Mouse (Mus musculus): ENCODE results near the gene Efna2. TPM values are rescaled to one million over a fixed set of nuclear protein-coding genes. Genes with fewer than 3 reads are reported as not detected.
A peak's percentile ranks its signal among the peaks of the same experiment; 100 is the strongest.

The Efna2 gene
- polyA plus RNA-seq, 1 experiment from 2014 or later: 14.5 TPM

DNA sequence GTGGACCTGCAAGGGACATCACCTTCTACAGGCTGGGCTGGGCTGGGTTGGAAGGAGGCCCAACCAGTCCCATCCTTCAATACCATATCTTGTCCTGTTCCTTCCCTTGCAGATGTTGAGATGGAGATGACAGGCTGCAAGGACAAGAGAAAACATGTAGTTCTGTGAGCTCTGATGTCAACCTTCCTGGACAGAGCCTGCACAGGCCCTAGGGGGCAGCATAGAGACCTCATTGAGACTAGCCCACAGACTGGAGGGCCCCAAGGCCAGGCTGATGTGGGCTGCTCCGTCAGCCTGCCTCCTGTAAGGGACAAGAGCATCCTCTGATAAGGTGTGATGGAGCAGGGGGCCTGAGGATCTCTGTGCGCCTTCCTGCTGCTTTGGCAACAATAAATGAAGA is 4.6 kb upstream of the Efna2 start:
- Histone ChIP-seq H3K9me3 (replicated peaks; ENCODE audit: control insufficient read depth, low read length) (no peaks in the 10 kb centered on the region), H3K4me1 (ENCODE audit: control insufficient read depth, insufficient read depth, low read length) (peaks cover 10% of the 10 kb centered on the region), H3K4me2 (ENCODE audit: low read length) (no peak overlapping the region), H3K4me3 (ENCODE audit: low read depth, low read length) (no peak overlapping the region), H3K9ac (ENCODE audit: low read length) (no peak overlapping the region), H3K36me3 (ENCODE audit: control insufficient read depth, insufficient read depth, low read length) (peaks cover 29% of the 10 kb centered on the region), H3K27me3 (replicated peaks; ENCODE audit: control insufficient read depth, insufficient read depth, low read length) (no peaks in the 10 kb centered on the region), H3K27ac (ENCODE audit: low read depth, low read length) (no peak overlapping the region)
- DNase-seq (ENCODE audit: low spot score): no peak
- ATAC-seq: no peak
- WGBS: 54% methylated on average over 2 of the region's 2 CpGs

DNA sequence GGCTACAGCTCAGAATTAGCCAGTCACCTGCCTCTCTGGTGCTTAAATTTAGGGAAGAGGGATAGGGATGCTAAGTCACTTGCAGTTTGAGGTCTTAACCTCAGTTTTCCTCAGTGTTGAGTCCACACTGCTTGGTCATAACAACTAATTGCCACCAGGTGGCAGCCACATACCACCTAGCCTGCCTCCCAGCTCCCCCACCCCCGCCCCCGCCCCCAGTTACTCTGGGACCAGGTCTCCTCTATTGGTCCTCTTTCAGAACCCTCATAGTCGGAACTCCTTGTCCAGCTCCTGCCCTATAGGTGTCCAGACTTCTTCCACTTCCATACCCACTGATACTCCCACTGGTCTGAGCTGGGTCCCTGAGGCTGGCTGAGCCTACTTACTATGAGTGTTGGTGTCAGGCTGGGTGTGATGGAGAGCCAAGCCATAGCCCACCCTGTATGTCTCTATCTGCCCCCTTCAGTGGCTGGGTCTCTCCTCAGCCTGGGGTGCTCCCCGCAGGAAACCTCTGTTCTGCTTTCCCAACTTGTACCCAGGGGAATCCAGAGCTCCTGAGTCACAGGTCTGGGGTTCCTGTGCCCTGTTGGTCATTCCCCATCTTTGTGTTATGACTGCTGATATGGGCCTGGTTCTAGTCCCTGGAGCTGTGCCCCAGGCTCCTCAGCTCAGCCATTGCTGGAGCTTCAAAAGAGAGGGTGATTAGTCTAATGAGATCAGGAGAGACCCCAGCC is 3.6 kb upstream of the Efna2 start:
- H3K4me2 ChIP-seq (ENCODE audit: low read length): no peak overlapping the region
- no peak overlapping the region for H3K4me3 ChIP-seq (ENCODE audit: low read depth, low read length)
- ATAC-seq: no peak
- H3K9ac ChIP-seq (ENCODE audit: low read length): no peak overlapping the region
- no peak overlapping the region for H3K27ac ChIP-seq (ENCODE audit: low read depth, low read length)
- H3K27me3 ChIP-seq (replicated peaks; ENCODE audit: control insufficient read depth, insufficient read depth, low read length): no peaks in the 10 kb centered on the region
- 15% methylated on average over 4 of the region's 4 CpGs for WGBS
- H3K9me3 ChIP-seq (replicated peaks; ENCODE audit: control insufficient read depth, low read length): no peaks in the 10 kb centered on the region
- peaks cover 19% of the 10 kb centered on the region for H3K36me3 ChIP-seq (ENCODE audit: control insufficient read depth, insufficient read depth, low read length)
- H3K4me1 ChIP-seq (ENCODE audit: control insufficient read depth, insufficient read depth, low read length): peaks cover 13% of the 10 kb centered on the region
- peak; percentile 72 for DNase-seq (ENCODE audit: low spot score)

DNA sequence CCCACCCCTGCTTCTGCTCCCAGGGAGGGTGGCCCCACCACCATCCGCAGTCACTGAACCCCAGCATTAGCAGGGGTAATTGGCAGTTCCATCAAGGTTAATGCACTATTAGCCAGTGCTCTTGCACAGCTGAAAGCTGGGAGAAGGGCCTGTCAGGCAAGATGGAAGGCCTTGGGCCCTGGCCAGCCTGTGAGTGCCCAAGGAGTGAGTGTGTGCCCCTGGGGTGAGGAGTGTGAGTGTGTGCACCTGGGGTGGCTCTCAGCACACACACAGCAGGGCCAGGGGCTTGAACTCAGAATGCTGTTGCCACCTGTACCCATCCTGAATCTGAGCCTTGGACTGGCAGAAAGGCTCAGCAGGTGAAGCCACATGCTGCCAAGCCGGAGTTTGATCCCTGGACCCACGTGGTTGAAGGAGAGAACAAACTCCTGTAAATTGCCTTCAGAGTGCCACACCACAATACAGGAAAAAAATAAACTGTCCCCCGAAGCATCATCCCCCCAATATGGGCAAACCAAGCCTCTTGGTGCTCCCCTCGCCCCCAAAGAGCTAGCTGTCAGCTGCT is 2.9 kb upstream of the Efna2 start:
- Histone ChIP-seq H3K9me3 (replicated peaks; ENCODE audit: control insufficient read depth, low read length) (no peaks in the 10 kb centered on the region), H3K9ac (ENCODE audit: low read length) (no peak overlapping the region), H3K4me3 (ENCODE audit: low read depth, low read length) (no peak overlapping the region), H3K27ac (ENCODE audit: low read depth, low read length) (no peak overlapping the region), H3K4me2 (ENCODE audit: low read length) (no peak overlapping the region), H3K27me3 (replicated peaks; ENCODE audit: control insufficient read depth, insufficient read depth, low read length) (no peaks in the 10 kb centered on the region), H3K4me1 (ENCODE audit: control insufficient read depth, insufficient read depth, low read length) (peaks cover 19% of the 10 kb centered on the region), H3K36me3 (ENCODE audit: control insufficient read depth, insufficient read depth, low read length) (peaks cover 13% of the 10 kb centered on the region)
- no peak for DNase-seq (ENCODE audit: low spot score)
- WGBS: 75% methylated on average over 5 of the region's 5 CpGs
- no peak for ATAC-seq

DNA sequence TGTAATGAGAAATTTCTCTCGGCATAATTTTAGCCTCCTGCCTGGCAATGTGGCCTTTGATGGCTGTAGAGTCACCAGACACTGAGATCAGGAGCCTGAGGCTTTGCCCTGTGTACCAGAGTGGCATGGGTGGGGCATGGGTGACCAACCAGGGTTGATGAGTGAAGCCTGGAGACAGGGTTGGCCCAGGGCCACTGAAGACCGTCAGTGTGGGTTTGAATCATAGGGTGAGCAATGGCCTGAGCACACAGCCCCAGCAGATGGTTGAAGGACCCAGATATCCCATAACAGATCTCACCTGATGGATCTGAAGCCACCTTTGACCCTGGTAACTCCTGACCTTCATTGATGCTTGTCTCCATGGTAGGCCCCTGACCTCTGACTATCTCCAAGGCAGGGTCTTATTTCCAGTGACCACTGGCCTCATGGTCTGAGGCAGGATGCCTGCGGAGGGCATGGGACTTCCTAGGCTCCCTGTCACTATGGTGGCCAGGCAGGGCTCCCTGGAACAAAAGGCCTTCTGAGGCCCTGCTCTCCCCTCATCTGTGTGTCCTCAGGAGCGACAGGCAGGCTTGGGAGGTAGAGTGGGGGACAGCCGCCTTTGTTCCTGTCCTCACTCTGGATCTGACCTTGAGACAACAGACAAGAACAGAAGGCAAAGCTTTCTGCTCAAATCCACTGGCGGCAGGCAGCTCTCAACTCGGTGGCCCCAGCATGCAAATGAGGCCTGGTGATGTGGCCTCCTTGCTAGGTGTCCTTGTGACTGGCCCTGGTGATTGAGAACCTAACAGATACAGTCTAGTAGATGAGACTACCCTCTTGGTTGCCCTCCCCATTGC is 1.6 kb upstream of the Efna2 start:
- WGBS: 63% methylated on average over 7 of the region's 7 CpGs
- H3K27me3 ChIP-seq (replicated peaks; ENCODE audit: control insufficient read depth, insufficient read depth, low read length): no peaks in the 10 kb centered on the region
- H3K4me2 ChIP-seq (ENCODE audit: low read length): no peak overlapping the region
- peaks cover 13% of the 10 kb centered on the region for H3K4me1 ChIP-seq (ENCODE audit: control insufficient read depth, insufficient read depth, low read length)
- no peak overlapping the region for H3K27ac ChIP-seq (ENCODE audit: low read depth, low read length)
- no peaks in the 10 kb centered on the region for H3K9me3 ChIP-seq (replicated peaks; ENCODE audit: control insufficient read depth, low read length)
- H3K36me3 ChIP-seq (ENCODE audit: control insufficient read depth, insufficient read depth, low read length): peaks cover 9% of the 10 kb centered on the region; the same call in 1 of the 2 replicates
- DNase-seq (ENCODE audit: low spot score) (no peak), ATAC-seq (no peak)
- peak overlapping the region; percentile 3; the same call in 1 of the 2 replicates for H3K9ac ChIP-seq (ENCODE audit: low read length)
- no peak overlapping the region for H3K4me3 ChIP-seq (ENCODE audit: low read depth, low read length)

DNA sequence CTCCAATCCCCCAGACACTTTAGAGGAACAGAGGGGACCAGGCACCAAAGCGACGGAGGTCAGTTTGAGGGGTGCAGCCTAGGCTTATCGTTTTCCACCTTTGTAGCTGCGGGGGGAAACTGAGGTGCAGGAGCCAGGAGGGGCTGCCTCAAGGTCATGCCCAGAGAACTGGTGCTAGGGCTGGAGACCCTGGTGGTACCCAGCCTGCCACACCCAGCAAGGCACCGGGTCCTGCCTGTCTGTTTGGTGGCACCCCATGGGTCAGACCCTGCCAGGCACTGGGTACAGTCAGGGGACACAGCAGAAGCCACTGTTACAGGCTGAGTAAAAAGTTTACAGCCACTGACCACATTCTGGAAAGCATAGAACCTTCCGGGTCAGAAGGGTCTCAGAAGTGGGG is 1.0 kb downstream of the Efna2 start:
- DNase-seq (ENCODE audit: low spot score) (no peak), ATAC-seq (no peak)
- Histone ChIP-seq H3K4me1 (ENCODE audit: control insufficient read depth, insufficient read depth, low read length) (peaks cover 13% of the 10 kb centered on the region), H3K27me3 (replicated peaks; ENCODE audit: control insufficient read depth, insufficient read depth, low read length) (no peaks in the 10 kb centered on the region), H3K9me3 (replicated peaks; ENCODE audit: control insufficient read depth, low read length) (no peaks in the 10 kb centered on the region), H3K27ac (ENCODE audit: low read depth, low read length) (no peak overlapping the region), H3K36me3 (ENCODE audit: control insufficient read depth, insufficient read depth, low read length) (peaks cover 15% of the 10 kb centered on the region), H3K4me2 (ENCODE audit: low read length) (peak overlapping the region; percentile 89), H3K4me3 (ENCODE audit: low read depth, low read length) (peak overlapping the region; percentile 81), H3K9ac (ENCODE audit: low read length) (peak overlapping the region; percentile 97)
- WGBS: 54% methylated on average over 6 of the region's 6 CpGs

DNA sequence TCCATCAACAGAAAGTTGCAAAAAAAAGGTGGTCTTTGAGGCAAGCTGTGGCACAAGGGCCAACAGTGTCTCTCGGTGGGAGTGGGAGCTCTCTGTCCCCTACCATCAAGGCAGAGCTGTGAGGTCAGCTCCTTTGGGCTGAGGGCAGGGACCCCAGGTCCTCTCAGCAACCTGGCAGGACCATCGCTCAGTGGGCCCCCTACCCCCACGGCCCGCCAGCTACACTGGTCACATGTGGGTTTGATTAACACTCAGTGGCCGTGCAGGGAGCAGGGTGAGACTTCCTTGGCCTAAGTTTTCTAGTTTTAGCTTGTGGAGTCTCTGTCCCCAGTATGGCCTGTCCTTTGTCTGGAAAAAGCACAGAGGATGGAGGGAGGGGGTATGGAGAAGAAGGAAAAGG is 1.5 kb downstream of the Efna2 start:
- Histone ChIP-seq H3K27ac (ENCODE audit: low read depth, low read length) (no peak overlapping the region), H3K9ac (ENCODE audit: low read length) (peak overlapping the region; percentile 97), H3K36me3 (ENCODE audit: control insufficient read depth, insufficient read depth, low read length) (peaks cover 15% of the 10 kb centered on the region), H3K4me3 (ENCODE audit: low read depth, low read length) (peak overlapping the region; percentile 81), H3K4me1 (ENCODE audit: control insufficient read depth, insufficient read depth, low read length) (peaks cover 13% of the 10 kb centered on the region), H3K27me3 (replicated peaks; ENCODE audit: control insufficient read depth, insufficient read depth, low read length) (no peaks in the 10 kb centered on the region), H3K9me3 (replicated peaks; ENCODE audit: control insufficient read depth, low read length) (no peaks in the 10 kb centered on the region), H3K4me2 (ENCODE audit: low read length) (peak overlapping the region; percentile 89)
- 43% methylated on average over 5 of the region's 5 CpGs for WGBS
- no peak for ATAC-seq
- no peak for DNase-seq (ENCODE audit: low spot score)

DNA sequence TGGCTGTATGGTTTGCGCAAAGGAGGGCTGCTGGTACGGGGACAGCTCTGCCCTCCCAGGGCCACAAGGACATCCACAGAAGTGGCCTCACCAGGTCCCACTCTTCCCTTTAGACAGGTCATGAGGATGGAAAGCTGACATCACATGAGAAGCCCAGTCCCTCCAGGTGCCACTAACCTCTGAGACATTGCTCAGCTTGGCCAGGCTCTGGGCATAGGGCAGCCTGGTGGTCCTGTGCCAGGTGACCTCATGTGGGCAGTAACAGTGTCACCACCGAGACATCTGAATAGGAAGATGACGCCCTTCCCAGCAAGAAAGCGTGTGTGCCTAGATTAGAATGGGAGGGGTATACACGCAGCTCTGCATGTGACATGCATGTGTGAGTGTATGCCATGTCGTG is 3.3 kb downstream of the Efna2 start:
- ATAC-seq (no peak), DNase-seq (ENCODE audit: low spot score) (no peak)
- WGBS: 93% methylated on average over 7 of the region's 7 CpGs

DNA sequence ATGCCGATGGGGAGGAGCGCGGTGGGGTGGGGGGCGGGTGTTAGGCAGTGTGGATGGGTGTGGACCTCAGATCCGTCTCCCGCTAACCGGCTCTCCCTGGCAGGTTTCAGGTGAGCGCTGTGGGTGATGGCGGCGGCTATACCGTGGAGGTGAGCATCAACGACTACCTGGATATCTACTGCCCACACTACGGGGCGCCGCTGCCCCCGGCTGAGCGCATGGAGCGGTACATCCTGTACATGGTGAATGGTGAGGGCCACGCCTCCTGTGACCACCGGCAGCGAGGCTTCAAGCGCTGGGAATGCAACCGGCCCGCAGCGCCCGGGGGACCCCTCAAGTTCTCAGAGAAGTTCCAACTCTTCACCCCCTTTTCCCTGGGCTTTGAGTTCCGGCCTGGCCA is 7.4 kb downstream of the Efna2 start:
- peaks cover 9% of the 10 kb centered on the region for H3K4me1 ChIP-seq (ENCODE audit: control insufficient read depth, insufficient read depth, low read length)

More for the DNA sequence above, 3.3 kb downstream of the Efna2 start:
- H3K27me3 ChIP-seq (replicated peaks; ENCODE audit: control insufficient read depth, insufficient read depth, low read length): no peaks in the 10 kb centered on the region
- peaks cover 13% of the 10 kb centered on the region for H3K4me1 ChIP-seq (ENCODE audit: control insufficient read depth, insufficient read depth, low read length)
- no peak overlapping the region for H3K27ac ChIP-seq (ENCODE audit: low read depth, low read length)
- H3K4me3 ChIP-seq (ENCODE audit: low read depth, low read length): no peak overlapping the region
- H3K9me3 ChIP-seq (replicated peaks; ENCODE audit: control insufficient read depth, low read length): no peaks in the 10 kb centered on the region
- no peak overlapping the region for H3K4me2 ChIP-seq (ENCODE audit: low read length)
- peaks cover 26% of the 10 kb centered on the region for H3K36me3 ChIP-seq (ENCODE audit: control insufficient read depth, insufficient read depth, low read length)
- H3K9ac ChIP-seq (ENCODE audit: low read length): no peak overlapping the region

More for the DNA sequence above, 7.4 kb downstream of the Efna2 start:
- Histone ChIP-seq H3K27ac (ENCODE audit: low read depth, low read length) (no peak overlapping the region), H3K27me3 (replicated peaks; ENCODE audit: control insufficient read depth, insufficient read depth, low read length) (no peaks in the 10 kb centered on the region), H3K36me3 (ENCODE audit: control insufficient read depth, insufficient read depth, low read length) (peaks cover 44% of the 10 kb centered on the region), H3K9me3 (replicated peaks; ENCODE audit: control insufficient read depth, low read length) (no peaks in the 10 kb centered on the region), H3K4me2 (ENCODE audit: low read length) (no peak overlapping the region), H3K4me3 (ENCODE audit: low read depth, low read length) (no peak overlapping the region), H3K9ac (ENCODE audit: low read length) (no peak overlapping the region)
- ATAC-seq (no peak), DNase-seq (ENCODE audit: low spot score) (no peak)
- WGBS: 46% methylated on average over 27 of the region's 27 CpGs

Measured in forebrain, embryonic 14.5 days (tissue).